Mouse (Mus musculus): ENCODE measurements around the gene Naxe. TPM values are rescaled to one million over a fixed set of nuclear protein-coding genes. Genes with fewer than 3 reads are reported as not detected.

The Naxe gene
- total and polyA plus RNA-seq, 3 experiments = 114 to 182 (median 165) TPM

DNA sequence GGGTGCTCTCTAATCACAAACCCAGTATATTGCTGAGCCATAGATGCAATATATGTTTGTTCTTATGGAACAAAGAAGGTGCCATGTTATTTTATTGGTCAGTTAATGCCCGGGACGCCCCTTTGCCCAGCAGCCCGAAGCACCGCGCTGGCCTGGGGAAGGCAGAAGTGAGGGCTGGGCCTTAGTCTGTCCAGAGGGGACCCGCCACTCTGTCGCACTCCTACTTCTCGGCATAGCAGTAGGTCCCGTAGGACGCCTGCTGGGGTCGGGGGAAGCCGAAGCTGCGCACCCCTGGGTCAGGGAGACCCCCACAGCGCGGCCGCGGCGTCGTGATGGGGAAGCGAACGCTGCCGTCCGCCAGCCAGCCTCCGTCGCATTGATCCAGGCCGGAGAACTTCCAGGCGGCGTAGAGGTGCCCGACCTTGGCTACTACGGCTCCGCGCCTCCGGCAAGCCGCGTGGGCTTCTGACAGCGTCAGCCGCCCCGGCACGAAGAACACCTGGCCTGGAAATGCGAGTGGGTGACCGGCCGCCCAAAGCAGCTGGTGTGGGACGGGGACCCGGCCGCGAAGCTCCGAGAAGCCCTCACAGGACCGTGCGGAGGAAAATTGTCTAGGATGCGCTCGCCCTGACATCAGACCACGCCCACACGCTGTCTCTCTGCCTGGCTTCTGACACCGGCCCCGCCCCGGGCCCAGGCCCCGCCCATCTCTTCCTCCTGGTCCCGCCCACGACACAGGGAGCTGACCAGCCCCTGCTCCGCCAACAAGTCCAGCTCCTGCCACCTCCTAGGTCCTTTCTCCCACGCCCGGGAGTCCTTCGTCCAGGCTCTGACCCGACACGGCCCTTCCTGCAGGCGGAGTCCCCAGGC, 35.7 kb downstream of the Naxe start:
- no peak overlapping the region for H3K4me3 ChIP-seq (ENCODE audit: control insufficient read depth in 1 of 2, insufficient read depth in 1 of 2, low read depth in 2 of 2, low read length in 2 of 2)
- no peak overlapping the region for H3K27ac ChIP-seq (ENCODE audit: control insufficient read depth, low read depth, low read length)
- H3K79me2 ChIP-seq (ENCODE audit: control insufficient read depth, insufficient read depth, low read length, poor library complexity) = no peaks in the 10 kb centered on the region
- no peak overlapping the region for H3K9ac ChIP-seq (ENCODE audit: control insufficient read depth, low read depth, low read length, poor library complexity, severe bottlenecking)
- H3K4me1 ChIP-seq (ENCODE audit: control insufficient read depth in 1 of 2, insufficient read depth in 2 of 2, low read length in 2 of 2) = no peaks in the 10 kb centered on the region
- TF ChIP-seq E2F4 (IDR thresholded peaks at IDR 0.05; ENCODE audit: borderline replicate concordance, low read depth, low read length) (no peak), USF1 (IDR thresholded peaks at IDR 0.05; ENCODE audit: low read depth, low read length) (no peak), ETS1 (IDR thresholded peaks at IDR 0.05; ENCODE audit: low read depth, low read length) (no peak), RAD21 (IDR thresholded peaks at IDR 0.05; ENCODE audit: low read depth, low read length) (no peak), MYC (IDR thresholded peaks at IDR 0.05; ENCODE audit: low read depth, low read length) (no peak), CTCF (IDR thresholded peaks at IDR 0.05 in 2 of 3, conservative IDR thresholded peaks at IDR 0.05 in 1 of 3; ENCODE audit: control insufficient read depth in 1 of 3, insufficient read depth in 1 of 3, low read depth in 2 of 3, low read length in 3 of 3, poor library complexity in 1 of 3, severe bottlenecking in 1 of 3) (no peak), RCOR1 (IDR thresholded peaks at IDR 0.05; ENCODE audit: low read depth, low read length) (no peak), POLR2AphosphoS2 (IDR thresholded peaks at IDR 0.05; ENCODE audit: low read length) (no peak), MEF2A (IDR thresholded peaks at IDR 0.05; ENCODE audit: extremely low read depth, insufficient replicate concordance, low read depth, low read length, poor library complexity, severe bottlenecking) (no peak), UBTF (IDR thresholded peaks at IDR 0.05; ENCODE audit: borderline replicate concordance, insufficient read depth, low read depth, low read length) (no peak), TCF12 (IDR thresholded peaks at IDR 0.05; ENCODE audit: low read depth, low read length) (no peak), NELFE (IDR thresholded peaks at IDR 0.05; ENCODE audit: low read depth, low read length) (no peak), POLR2AphosphoS5 (IDR thresholded peaks at IDR 0.05; ENCODE audit: borderline replicate concordance, low read depth, low read length) (no peak), GATA1 (IDR thresholded peaks at IDR 0.05; ENCODE audit: low read depth, low read length) (no peak), MAZ (IDR thresholded peaks at IDR 0.05; ENCODE audit: low read depth, low read length) (no peak), CHD1 (IDR thresholded peaks at IDR 0.05; ENCODE audit: low read depth, low read length) (no peak), KAT2A (conservative IDR thresholded peaks at IDR 0.05; ENCODE audit: low read depth, low read length) (no peak)
- H3K27me3 ChIP-seq (ENCODE audit: control insufficient read depth in 1 of 2, insufficient read depth in 2 of 2, low read length in 2 of 2) = peaks cover 8 to 10% of the 10 kb centered on the region in 2 experiments
- DNase-seq (ENCODE audit: low read depth, low spot score) = no peak
- no peaks in the 10 kb centered on the region for H3K36me3 ChIP-seq (ENCODE audit: control insufficient read depth in 1 of 2, insufficient read depth in 2 of 2, low read length in 2 of 2)
- H3K9me3 ChIP-seq (replicated peaks; ENCODE audit: insufficient read depth, low read length) = no peaks in the 10 kb centered on the region

DNA sequence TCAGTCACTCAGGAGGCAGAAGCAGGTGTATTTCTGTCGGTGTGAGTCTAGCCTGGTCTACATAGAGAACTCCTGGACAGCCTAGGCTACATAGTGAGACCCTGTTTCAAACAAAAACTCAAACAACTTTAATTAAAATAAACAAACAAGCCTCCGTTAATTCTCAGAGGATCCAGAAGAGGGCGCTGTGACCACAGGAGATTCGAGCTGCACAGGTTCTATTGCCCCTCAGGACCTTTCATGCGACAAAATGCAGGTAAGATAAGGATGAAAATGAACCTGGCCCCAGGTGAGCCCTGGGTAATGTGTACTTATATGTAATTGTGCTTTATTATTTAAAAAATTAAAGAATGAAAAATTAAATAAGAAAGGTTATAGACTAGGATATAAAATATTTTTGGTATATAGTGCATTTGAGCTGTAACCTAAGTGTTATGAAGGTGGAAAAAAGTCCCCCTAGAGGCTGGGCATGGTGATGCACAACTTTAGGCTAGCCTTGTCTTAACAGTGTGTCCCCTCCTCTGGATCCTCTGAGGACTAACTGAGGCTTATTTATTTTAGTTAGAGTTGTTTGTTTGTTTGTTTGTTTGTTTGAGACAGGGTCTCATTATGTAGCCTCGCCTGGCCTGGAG, 47.5 kb downstream of the Naxe start:
- Histone ChIP-seq H3K27me3 (ENCODE audit: control insufficient read depth in 1 of 2, insufficient read depth in 2 of 2, low read length in 2 of 2) (peaks cover 0 to 3% of the 10 kb centered on the region in 2 experiments; a peak in 2 of 4 replicates), H3K4me3 (ENCODE audit: control insufficient read depth in 1 of 2, insufficient read depth in 1 of 2, low read depth in 2 of 2, low read length in 2 of 2) (no peak overlapping the region), H3K27ac (ENCODE audit: control insufficient read depth, low read depth, low read length) (no peak overlapping the region), H3K4me1 (ENCODE audit: control insufficient read depth in 1 of 2, insufficient read depth in 2 of 2, low read length in 2 of 2) (no peaks in the 10 kb centered on the region), H3K36me3 (ENCODE audit: control insufficient read depth in 1 of 2, insufficient read depth in 2 of 2, low read length in 2 of 2) (no peaks in the 10 kb centered on the region), H3K9ac (ENCODE audit: control insufficient read depth, low read depth, low read length, poor library complexity, severe bottlenecking) (no peak overlapping the region), H3K9me3 (replicated peaks; ENCODE audit: insufficient read depth, low read length) (no peaks in the 10 kb centered on the region), H3K79me2 (ENCODE audit: control insufficient read depth, insufficient read depth, low read length, poor library complexity) (no peaks in the 10 kb centered on the region)
- peak; percentile 58 to 77 (median 68) for TF ChIP-seq CTCF (IDR thresholded peaks at IDR 0.05 in 2 of 3, conservative IDR thresholded peaks at IDR 0.05 in 1 of 3; ENCODE audit: control insufficient read depth in 1 of 3, insufficient read depth in 1 of 3, low read depth in 2 of 3, low read length in 3 of 3, poor library complexity in 1 of 3, severe bottlenecking in 1 of 3)
- no peak for TF ChIP-seq E2F4 (IDR thresholded peaks at IDR 0.05; ENCODE audit: borderline replicate concordance, low read depth, low read length)
- TF ChIP-seq SMC3 (IDR thresholded peaks at IDR 0.05; ENCODE audit: low read depth, low read length) = peak; percentile 54
- peak; percentile 50 for TF ChIP-seq RAD21 (IDR thresholded peaks at IDR 0.05; ENCODE audit: low read depth, low read length)
- TF ChIP-seq CHD1 (IDR thresholded peaks at IDR 0.05; ENCODE audit: low read depth, low read length) = no peak
- peak; percentile 41; the same call in 1 of the 2 replicates for TF ChIP-seq ZC3H11A (IDR thresholded peaks at IDR 0.05; ENCODE audit: low read depth, low read length)
- TF ChIP-seq GATA1 (IDR thresholded peaks at IDR 0.05; ENCODE audit: low read depth, low read length) = peak; percentile 24; the same call in 1 of the 2 replicates
- TF ChIP-seq GABPA (IDR thresholded peaks at IDR 0.05; ENCODE audit: low read depth, low read length) = no peak
- no peak for TF ChIP-seq POLR2AphosphoS2 (IDR thresholded peaks at IDR 0.05; ENCODE audit: low read length)
- DNase-seq (ENCODE audit: low read depth, low spot score) = peak; percentile 76

Measured in MEL (cell line).